Comparison of ENCODE assay signal across 23 mouse cellular contexts in genomic region chr6:95256303-95256702, GRCm38 (mm10).
DNase-seq lines count a peak whose midpoint lies in the region; ATAC-seq lines count a peak whose summit lies in the region.
"Had no signal": no experiment of that assay in that cellular context is flagged by ENCODE, and none has a peak within 500 bp of the region (broad histone marks: within the 10 kb centered on the region; RNA-seq: fewer than 3 reads in every experiment).

No protein-coding gene starts in this region.

- peak; percentile 34 for DNase-seq in embryonic facial prominence, embryonic 14.5 days (ENCODE audit: low spot score)
- DNase-seq in embryonic facial prominence, embryonic 10.5 days (ENCODE audit: low spot score), result no peak
- no peak for DNase-seq in midbrain, embryonic 11.5 days (ENCODE audit: low spot score, missing footprints)
- DNase-seq in mesoderm, embryonic 11.5 days (ENCODE audit: low read depth, low spot score), result peak; percentile 52
- DNase-seq in retina, embryonic 14.5 days (ENCODE audit: low spot score), result peak; percentile 74
- DNase-seq in right cerebral cortex, postnatal 4 days, result no peak
- no peak for DNase-seq in Muller cell, postnatal 12 days (ENCODE audit: inconsistent ontology term)
- DNase-seq: adrenal gland, postnatal 14 days; cerebellum, adult 8-10 months; heart, postnatal 4 days; kidney, adult 2 months; kidney, postnatal 10 days; left cerebral cortex, postnatal 4 days; lung, postnatal 36 days had no signal

- peak; percentile 18; the same call in 1 of the 2 replicates for ATAC-seq in embryonic facial prominence, embryonic 14.5 days (ENCODE audit: low read depth)
- 0 out of 2 replicates have a peak, but pooled peaks have one; percentile 42 for ATAC-seq in midbrain, embryonic 11.5 days (ENCODE audit: low FRiP score)
- no peak for ATAC-seq in midbrain, embryonic 13.5 days
- ATAC-seq: forebrain, embryonic 13.5 days had no signal

- H3K27ac ChIP-seq in embryonic facial prominence, embryonic 14.5 days (replicated peaks; ENCODE audit: low read depth, low read length), result no peak overlapping the region
- H3K27ac ChIP-seq in embryonic facial prominence, embryonic 10.5 days (replicated peaks), result no peak overlapping the region
- no peak overlapping the region for H3K27ac ChIP-seq in midbrain, embryonic 11.5 days (ENCODE audit: low read depth, low read length)
- H3K27ac ChIP-seq in midbrain, embryonic 13.5 days, result no peak overlapping the region
- H3K27ac ChIP-seq: embryonic facial prominence, embryonic 13.5 days; forebrain, embryonic 13.5 days; heart, embryonic 10.5 days; left cerebral cortex, adult 2 months; limb, embryonic 15.5 days; liver, embryonic 14.5 days; lung, embryonic 15.5 days had no signal

- no peak overlapping the region for H3K4me2 ChIP-seq in embryonic facial prominence, embryonic 14.5 days (ENCODE audit: low read depth, low read length)
- no peak overlapping the region for H3K4me2 ChIP-seq in midbrain, embryonic 11.5 days
- no peak overlapping the region for H3K4me2 ChIP-seq in midbrain, embryonic 13.5 days (replicated peaks)
- H3K4me2 ChIP-seq: embryonic facial prominence, embryonic 13.5 days; forebrain, embryonic 13.5 days; limb, embryonic 15.5 days; lung, embryonic 15.5 days had no signal

- no peak overlapping the region for H3K9ac ChIP-seq in embryonic facial prominence, embryonic 14.5 days (ENCODE audit: low read depth, low read length)
- no peak overlapping the region for H3K9ac ChIP-seq in midbrain, embryonic 11.5 days (ENCODE audit: low read length)
- H3K9ac ChIP-seq in midbrain, embryonic 13.5 days (replicated peaks), result no peak overlapping the region
- H3K9ac ChIP-seq: embryonic facial prominence, embryonic 13.5 days; forebrain, embryonic 13.5 days; limb, embryonic 15.5 days; liver, embryonic 14.5 days; lung, embryonic 15.5 days had no signal

- H3K4me3 ChIP-seq in embryonic facial prominence, embryonic 14.5 days (ENCODE audit: low read depth, low read length), result no peak overlapping the region
- H3K4me3 ChIP-seq in embryonic facial prominence, embryonic 10.5 days, result no peak overlapping the region
- H3K4me3 ChIP-seq in midbrain, embryonic 11.5 days (ENCODE audit: low read depth, low read length), result no peak overlapping the region
- no peak overlapping the region for H3K4me3 ChIP-seq in midbrain, embryonic 13.5 days (replicated peaks)
- H3K4me3 ChIP-seq: embryonic facial prominence, embryonic 13.5 days; forebrain, embryonic 13.5 days; heart, embryonic 10.5 days; left cerebral cortex, adult 2 months; limb, embryonic 15.5 days; lung, embryonic 15.5 days; megakaryocyte, embryonic 14.5 days had no signal

- H3K9me3 ChIP-seq in embryonic facial prominence, embryonic 14.5 days (ENCODE audit: control insufficient read depth, low read length), result no peaks in the 10 kb centered on the region
- H3K9me3 ChIP-seq in embryonic facial prominence, embryonic 10.5 days, result no peaks in the 10 kb centered on the region
- no peaks in the 10 kb centered on the region for H3K9me3 ChIP-seq in midbrain, embryonic 11.5 days (ENCODE audit: control insufficient read depth, low read length)
- no peaks in the 10 kb centered on the region for H3K9me3 ChIP-seq in midbrain, embryonic 13.5 days
- H3K9me3 ChIP-seq: forebrain, embryonic 13.5 days; heart, embryonic 10.5 days; limb, embryonic 15.5 days; lung, embryonic 15.5 days had no signal

- no peaks in the 10 kb centered on the region for H3K36me3 ChIP-seq in embryonic facial prominence, embryonic 14.5 days (ENCODE audit: control insufficient read depth, insufficient read depth, low read length)
- no peaks in the 10 kb centered on the region for H3K36me3 ChIP-seq in embryonic facial prominence, embryonic 10.5 days (replicated peaks)
- H3K36me3 ChIP-seq in midbrain, embryonic 11.5 days (ENCODE audit: control insufficient read depth, insufficient read depth, low read length), result no peaks in the 10 kb centered on the region
- no peaks in the 10 kb centered on the region for H3K36me3 ChIP-seq in midbrain, embryonic 13.5 days
- H3K36me3 ChIP-seq: embryonic facial prominence, embryonic 13.5 days; heart, embryonic 10.5 days; limb, embryonic 15.5 days; lung, embryonic 15.5 days had no signal

- H3K4me1 ChIP-seq in embryonic facial prominence, embryonic 14.5 days (ENCODE audit: control insufficient read depth, insufficient read depth, low read length), result no peaks in the 10 kb centered on the region
- no peaks in the 10 kb centered on the region for H3K4me1 ChIP-seq in embryonic facial prominence, embryonic 10.5 days
- H3K4me1 ChIP-seq in midbrain, embryonic 11.5 days (ENCODE audit: control insufficient read depth, insufficient read depth, low read length), result no peaks in the 10 kb centered on the region
- peaks cover 4% of the 10 kb centered on the region for H3K4me1 ChIP-seq in midbrain, embryonic 13.5 days (replicated peaks)
- H3K4me1 ChIP-seq: embryonic facial prominence, embryonic 13.5 days; forebrain, embryonic 13.5 days; heart, embryonic 10.5 days; limb, embryonic 15.5 days; lung, embryonic 15.5 days; megakaryocyte, embryonic 14.5 days had no signal

- 44% methylated on average over 5 of the region's 5 CpGs for WGBS in embryonic facial prominence, embryonic 14.5 days
- WGBS in embryonic facial prominence, embryonic 10.5 days, result 45% methylated on average over 5 of the region's 5 CpGs
- 30% methylated on average over 5 of the region's 5 CpGs for WGBS in midbrain, embryonic 11.5 days
- 29% methylated on average over 5 of the region's 5 CpGs for WGBS in midbrain, embryonic 13.5 days

- no peaks in the 10 kb centered on the region for H3K27me3 ChIP-seq in embryonic facial prominence, embryonic 14.5 days (replicated peaks; ENCODE audit: control insufficient read depth, insufficient read depth, low read length)
- no peaks in the 10 kb centered on the region for H3K27me3 ChIP-seq in embryonic facial prominence, embryonic 10.5 days (replicated peaks; ENCODE audit: low read depth, poor library complexity, severe bottlenecking)
- no peaks in the 10 kb centered on the region for H3K27me3 ChIP-seq in midbrain, embryonic 11.5 days (ENCODE audit: control insufficient read depth, insufficient read depth, low read length)
- H3K27me3 ChIP-seq in midbrain, embryonic 13.5 days, result no peaks in the 10 kb centered on the region
- H3K27me3 ChIP-seq: embryonic facial prominence, embryonic 13.5 days; forebrain, embryonic 13.5 days; limb, embryonic 15.5 days; lung, embryonic 15.5 days; megakaryocyte, embryonic 14.5 days had no signal

Comparison
In these comparisons a context has a peak if more than half of its experiments do, and no peak if none do; other contexts are left out.
1. DNase-seq: peak in embryonic facial prominence, embryonic 14.5 days (single experiment), mesoderm, embryonic 11.5 days (single experiment) and retina, embryonic 14.5 days (single experiment); none in embryonic facial prominence, embryonic 10.5 days (single experiment), midbrain, embryonic 11.5 days (single experiment), right cerebral cortex, postnatal 4 days (single experiment) and Muller cell, postnatal 12 days (single experiment).